Mouse (Mus musculus) embryonic facial prominence, embryonic 11.5 days (tissue): Measurements from ENCODE around the gene F10. TPM values are rescaled to one million over a fixed set of nuclear protein-coding genes. Genes with fewer than 3 reads are reported as not detected.

Experiments
- ATAC-seq: fragments of 200-750 bp; cut with Nextera tagmentation; replicated peaks from 2 replicates; pipeline ENCODE4 v1.8.0; 2017; ENCODE audit warnings: low read depth; ENCODE audit not compliant: insufficient number of reproducible peaks, low FRiP score, low TSS enrichment
- DNase-seq: peaks from one replicate; pipeline ENCODE4 v3.0.0-alpha.2; 2015; ENCODE audit warnings: low spot score
- H3K27ac ChIP-seq: fragments of 300-500 bp; sonication (generic); replicated peaks from 2 replicates; pipeline ENCODE4 v1.5.1; 2014; ENCODE audit warnings: mild to moderate bottlenecking, low read depth, low read length, control low read depth
- H3K27me3 ChIP-seq: fragments of 300-500 bp; sonication (generic); 2 replicates; pipeline ENCODE4 v1.6.1; 2014; ENCODE audit warnings: mild to moderate bottlenecking, low read length, moderate library complexity, mixed read lengths; ENCODE audit not compliant: control insufficient read depth, insufficient read depth
- H3K36me3 ChIP-seq: fragments of 300-500 bp; sonication (generic); replicated peaks from 2 replicates; pipeline ENCODE4 v1.6.1; 2014; ENCODE audit warnings: low read depth, mild to moderate bottlenecking, low read length, moderate library complexity, mixed read lengths; ENCODE audit not compliant: control insufficient read depth, insufficient read depth
- H3K4me1 ChIP-seq: fragments of 300-500 bp; sonication (generic); 2 replicates; pipeline ENCODE4 v1.6.1; 2014; ENCODE audit warnings: low read length, mixed read lengths; ENCODE audit not compliant: control insufficient read depth, insufficient read depth
- H3K4me2 ChIP-seq: fragments of 300-500 bp; sonication (generic); 2 replicates; pipeline ENCODE4 v1.6.1; 2014; ENCODE audit warnings: low read depth, mild to moderate bottlenecking, control low read depth, low read length, moderate library complexity
- H3K4me3 ChIP-seq: fragments of 300-500 bp; sonication (generic); 2 replicates; pipeline ENCODE4 v1.5.1; 2014; ENCODE audit warnings: low read depth, low read length, control low read depth
- H3K9ac ChIP-seq: fragments of 300-500 bp; sonication (generic); replicated peaks from 2 replicates; pipeline ENCODE4 v1.6.1; 2014; ENCODE audit warnings: mild to moderate bottlenecking, control low read depth, low read length
- H3K9me3 ChIP-seq: fragments of 300-500 bp; sonication (generic); replicated peaks from 2 replicates; pipeline ENCODE4 v1.6.1; 2016; ENCODE audit warnings: mild to moderate bottlenecking, low read length, inconsistent platforms, mixed read lengths; ENCODE audit not compliant: control insufficient read depth
- WGBS: fragments of 180-500 bp; shearing (Covaris S2); extraction: QIAGEN DNeasy Blood & Tissue Kit; methylation state at CpG from one replicate; pipeline ENCODE4 v1.1.7; 2014; 5-methylcytosine and 5-hydroxymethylcytosine counted together
- polyA plus RNA-seq: library from polyadenylated mRNA; unstranded; fragments of >200 nt; fragmentation: Nextera tagmentation; extraction: Ambion mirVana; gene quantifications from 2 replicates; pipeline ENCODE4 v1.2.1, GENCODE M21; 2014

The F10 gene
- polyA plus RNA-seq, 1 experiment from 2014 or later = 1.2 TPM

- no peak overlapping the region for H3K9ac ChIP-seq
- DNase-seq (no peak), ATAC-seq (no peak)
- H3K36me3 ChIP-seq = peaks cover 7% of the 10 kb centered on the region
- no peak overlapping the region for H3K27ac ChIP-seq
- H3K27me3 ChIP-seq = no peaks in the 10 kb centered on the region
- WGBS = 86% methylated on average over 9 of the region's 9 CpGs
- H3K4me2 ChIP-seq = no peak overlapping the region
- H3K9me3 ChIP-seq = no peaks in the 10 kb centered on the region
- H3K4me1 ChIP-seq = peaks cover 5% of the 10 kb centered on the region; the same call in 1 of the 2 replicates
- no peak overlapping the region for H3K4me3 ChIP-seq
These were observed 37.3 kb upstream of the F10 start for GRCm38 (mm10) chr8:12999793-13000192.

GRCm38 (mm10) chr8:13007458-13007857 is 29.6 kb upstream of the F10 start:
- Histone ChIP-seq H3K9ac (no peak overlapping the region), H3K4me3 (no peak overlapping the region), H3K4me1 (no peaks in the 10 kb centered on the region), H3K4me2 (no peak overlapping the region), H3K9me3 (no peaks in the 10 kb centered on the region), H3K36me3 (peaks cover 10% of the 10 kb centered on the region), H3K27me3 (no peaks in the 10 kb centered on the region), H3K27ac (no peak overlapping the region)
- DNase-seq (no peak), ATAC-seq (no peak)
- 63% methylated on average over 4 of the region's 4 CpGs for WGBS

DNA sequence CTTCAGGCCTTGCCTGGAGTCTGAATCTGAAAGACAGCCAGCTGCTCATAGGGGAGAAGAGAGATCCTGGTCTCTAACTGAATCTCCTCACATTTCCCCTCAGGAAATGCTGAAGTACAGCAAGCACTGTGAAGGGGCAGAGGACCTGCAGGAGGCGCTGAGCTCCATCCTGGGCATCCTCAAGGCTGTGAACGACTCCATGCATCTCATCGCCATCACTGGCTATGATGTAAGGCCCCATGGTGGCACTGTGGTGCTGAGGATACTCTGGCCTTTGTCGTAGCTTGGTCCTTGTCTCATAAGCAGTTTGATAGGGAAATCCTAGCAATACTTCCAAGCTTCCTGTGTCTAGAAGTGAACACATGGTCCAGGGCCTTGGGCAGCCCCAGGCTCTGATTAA is 26.8 kb upstream of the F10 start:
- no peak overlapping the region for H3K4me2 ChIP-seq
- WGBS = 61% methylated on average over 4 of the region's 4 CpGs
- ATAC-seq (no peak), DNase-seq (no peak)
- no peak overlapping the region for H3K27ac ChIP-seq
- H3K9ac ChIP-seq = no peak overlapping the region
- no peaks in the 10 kb centered on the region for H3K27me3 ChIP-seq
- H3K4me3 ChIP-seq = no peak overlapping the region
- no peaks in the 10 kb centered on the region for H3K9me3 ChIP-seq
- H3K36me3 ChIP-seq = peaks cover 10% of the 10 kb centered on the region
- H3K4me1 ChIP-seq = no peaks in the 10 kb centered on the region

- Histone ChIP-seq H3K27me3 (no peaks in the 10 kb centered on the region), H3K9me3 (no peaks in the 10 kb centered on the region), H3K27ac (no peak overlapping the region), H3K4me1 (no peaks in the 10 kb centered on the region), H3K4me3 (no peak overlapping the region), H3K36me3 (no peaks in the 10 kb centered on the region), H3K4me2 (no peak overlapping the region), H3K9ac (no peak overlapping the region)
- 50% methylated on average over 4 of the region's 4 CpGs for whole genome bisulfite sequencing
- DNase-seq = no peak
- no peak for ATAC-seq
These were observed 17.5 kb upstream of the F10 start for GRCm38 (mm10) chr8:13019560-13019959.

DNA sequence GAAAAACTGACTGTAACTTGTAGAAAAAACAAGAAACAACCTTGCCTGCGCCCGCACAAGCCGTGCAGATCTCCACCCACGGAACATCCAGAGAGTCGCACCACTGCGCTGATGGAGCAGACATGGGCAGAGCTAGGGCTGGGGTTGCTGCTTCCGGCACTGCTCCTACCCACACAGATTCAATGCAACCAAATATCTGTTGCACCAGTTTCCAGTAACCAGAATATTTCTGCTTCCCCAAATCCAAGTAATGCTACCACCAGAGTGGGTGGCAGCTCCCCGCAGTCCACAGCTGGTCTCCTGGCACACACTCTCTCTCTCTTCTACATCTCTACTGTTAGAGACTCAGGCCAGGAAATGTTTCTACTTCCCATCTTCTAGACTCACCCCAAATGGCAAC is 15.3 kb upstream of the F10 start:
- ATAC-seq = no peak
- H3K9me3 ChIP-seq = no peaks in the 10 kb centered on the region

DNA sequence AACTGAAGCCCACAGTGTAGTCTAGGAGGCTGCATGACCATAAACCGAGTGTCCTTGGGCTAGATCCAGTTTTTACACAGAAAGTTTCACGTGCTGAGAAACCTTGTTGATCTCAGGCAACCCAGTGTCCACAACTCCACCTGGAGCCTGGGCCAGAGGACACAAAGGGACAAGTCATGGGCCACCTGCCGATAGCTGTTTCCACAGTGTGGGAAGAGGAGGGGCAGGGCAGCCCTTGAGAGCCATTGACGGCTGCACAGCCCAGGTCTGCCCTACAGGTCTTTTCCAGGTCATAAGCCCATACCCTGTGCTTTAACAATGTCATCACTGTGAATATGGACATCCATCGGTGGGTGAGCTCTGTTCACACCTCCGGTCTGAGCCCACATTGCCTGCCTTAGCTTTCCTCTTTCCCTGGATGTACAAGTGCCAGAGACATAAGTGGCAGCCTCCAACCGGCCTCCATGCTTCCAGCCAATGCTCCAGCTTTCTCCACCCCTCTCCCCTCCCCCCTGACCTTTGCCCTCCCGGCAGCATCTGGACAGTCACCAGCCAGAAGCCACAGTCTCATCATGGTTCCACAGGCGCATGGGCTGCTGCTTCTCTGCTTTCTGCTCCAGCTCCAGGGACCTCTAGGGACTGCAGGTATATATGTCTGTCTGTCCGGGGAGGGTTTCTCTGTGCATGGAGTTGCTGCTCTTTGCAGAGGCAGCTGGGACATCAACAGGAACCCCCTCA is 11.5 kb upstream of the F10 start, which contains the start of gene F7:
F7 (plus strand) TSS at position 548 of the 738 bp plus-strand sequence.
- 60% methylated on average over 10 of the region's 10 CpGs for WGBS
- Histone ChIP-seq H3K36me3 (no peaks in the 10 kb centered on the region), H3K27me3 (no peaks in the 10 kb centered on the region), H3K4me1 (no peaks in the 10 kb centered on the region), H3K27ac (no peak within 1 kb of the TSS), H3K9me3 (no peaks in the 10 kb centered on the region), H3K9ac (no peak within 1 kb of the TSS), H3K4me3 (no peak within 1 kb of the TSS), H3K4me2 (no peak within 1 kb of the TSS)
- DNase-seq (no peak), ATAC-seq (no peak)

More for the DNA sequence above, 15.3 kb upstream of the F10 start:
- Histone ChIP-seq H3K36me3 (no peaks in the 10 kb centered on the region), H3K27ac (no peak overlapping the region), H3K9ac (no peak overlapping the region), H3K4me1 (no peaks in the 10 kb centered on the region), H3K4me2 (no peak overlapping the region), H3K27me3 (no peaks in the 10 kb centered on the region), H3K4me3 (no peak overlapping the region)
- DNase-seq = no peak
- WGBS = 93% methylated on average over 8 of the region's 8 CpGs

DNA sequence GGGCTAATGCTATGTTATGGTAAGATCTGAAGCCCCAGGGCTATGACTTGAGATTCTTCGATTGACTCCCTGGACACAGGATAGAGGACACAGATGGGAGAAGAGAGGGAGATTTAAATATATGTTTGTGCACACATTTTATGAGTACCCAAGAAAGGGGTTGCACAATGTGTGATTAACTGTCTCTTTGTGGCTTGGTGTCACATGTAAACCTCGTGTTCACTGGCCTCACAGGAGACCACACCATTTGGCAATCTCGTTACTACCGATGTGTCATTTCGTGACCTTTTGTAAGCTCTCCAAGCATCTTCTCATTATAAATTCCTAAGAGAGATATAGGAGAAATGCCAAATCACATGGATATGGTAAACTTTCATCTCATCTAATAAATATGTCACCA is 9.5 kb upstream of the F10 start:
- WGBS = 87% methylated on average over 5 of the region's 5 CpGs
- Histone ChIP-seq H3K4me1 (no peaks in the 10 kb centered on the region), H3K4me3 (no peak overlapping the region), H3K36me3 (no peaks in the 10 kb centered on the region), H3K27me3 (no peaks in the 10 kb centered on the region), H3K9me3 (no peaks in the 10 kb centered on the region), H3K4me2 (no peak overlapping the region), H3K27ac (no peak overlapping the region), H3K9ac (no peak overlapping the region)
- no peak for ATAC-seq
- DNase-seq = no peak

DNA sequence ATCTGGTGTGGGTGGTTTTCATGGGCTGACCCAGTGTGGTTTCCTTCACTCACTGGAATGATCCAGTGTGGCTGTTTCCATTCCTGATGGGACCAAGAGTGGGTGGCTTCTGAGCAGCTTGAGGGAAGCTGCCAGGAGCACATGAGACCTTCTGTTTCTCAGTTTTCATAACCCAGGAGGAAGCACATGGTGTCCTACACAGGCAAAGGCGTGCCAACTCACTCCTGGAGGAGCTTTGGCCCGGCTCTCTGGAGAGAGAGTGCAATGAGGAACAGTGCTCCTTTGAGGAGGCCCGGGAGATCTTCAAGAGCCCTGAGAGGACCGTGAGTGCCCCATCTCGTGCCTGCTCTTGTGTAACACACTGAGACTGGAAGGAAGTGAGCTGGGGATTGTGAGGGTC is 8.6 kb upstream of the F10 start:
- DNase-seq = no peak
- H3K4me3 ChIP-seq = no peak overlapping the region
- no peaks in the 10 kb centered on the region for H3K9me3 ChIP-seq
- no peaks in the 10 kb centered on the region for H3K4me1 ChIP-seq
- H3K9ac ChIP-seq = no peak overlapping the region
- ATAC-seq = no peak
- H3K4me2 ChIP-seq = no peak overlapping the region
- H3K36me3 ChIP-seq = no peaks in the 10 kb centered on the region
- no peak overlapping the region for H3K27ac ChIP-seq
- H3K27me3 ChIP-seq = no peaks in the 10 kb centered on the region
- 85% methylated on average over 5 of the region's 5 CpGs for WGBS
